Mouse (Mus musculus) telencephalon, adult 2 months (tissue): Measurements from ENCODE around the gene Ngfr.
A peak's percentile ranks its signal among the peaks of the same experiment; 100 is the strongest.

Source experiments
- DNase-seq: peaks from one replicate; pipeline ENCODE4 v3.0.0-alpha.2; 2011; ENCODE audit warnings: low read depth, low spot score

Gene Ngfr

DNA sequence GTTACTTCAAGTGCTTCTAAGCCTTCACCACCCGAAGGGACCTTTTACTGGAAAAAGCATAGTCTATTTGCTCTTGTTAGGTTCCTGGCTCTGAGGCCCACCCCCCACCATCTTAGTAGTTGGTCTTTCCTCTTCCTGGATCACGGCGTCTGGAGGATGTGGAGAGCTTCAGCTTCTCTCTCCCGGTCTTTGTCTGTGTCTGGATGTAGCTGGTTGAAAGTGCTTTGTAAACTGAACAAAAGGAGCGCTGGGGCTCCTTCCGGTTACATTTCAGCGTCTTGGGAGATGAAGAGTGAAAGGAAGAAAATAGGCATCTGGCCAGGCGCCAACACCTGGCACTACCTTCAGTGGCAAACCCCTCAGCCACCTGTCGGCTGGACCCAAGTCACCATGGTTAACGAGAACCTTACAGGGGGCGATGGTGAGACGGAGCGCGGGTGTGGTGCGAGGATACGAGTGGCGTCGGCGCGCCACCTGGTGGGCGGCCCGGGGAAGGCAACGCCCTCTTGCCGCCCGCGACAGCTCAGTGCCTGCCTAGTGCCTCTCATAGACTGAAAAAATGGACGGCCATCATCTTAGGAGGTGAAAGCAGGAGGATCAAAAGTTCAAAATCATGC lies 67.0 kb downstream of the Ngfr start:
- peak; percentile 56 for DNase-seq

- no peak for DNase-seq
These were observed 67.5 kb downstream of the Ngfr start for GRCm38 (mm10) chr11:95519996-95520395.

DNA sequence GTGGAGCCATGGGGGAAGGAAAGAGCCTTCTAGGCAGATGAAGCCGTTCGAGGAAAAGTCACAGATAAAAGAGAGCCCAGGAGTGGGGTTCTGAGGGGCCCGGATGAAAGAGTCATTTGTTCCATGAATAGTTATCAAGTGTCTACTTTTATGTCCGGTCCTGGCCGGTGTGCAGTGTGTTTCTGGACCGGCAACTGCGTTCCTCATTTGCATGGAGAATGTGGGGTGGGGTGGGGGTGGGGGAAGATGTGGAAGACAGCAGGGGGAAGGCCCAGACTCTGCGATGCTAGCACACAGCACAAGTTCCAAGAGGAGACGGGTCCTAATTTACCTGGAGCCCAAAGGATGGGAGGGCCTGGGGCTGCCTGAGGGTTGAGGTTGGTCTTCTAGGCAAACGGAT lies 68.2 kb downstream of the Ngfr start:
- no peak for DNase-seq
